Mouse (Mus musculus) neutrophil, adult 5-6 weeks (primary cell): ENCODE data around the gene Smyd5. TPM values are rescaled to one million over a fixed set of nuclear protein-coding genes. Genes with fewer than 3 reads are reported as not detected.

Experiments used
- ATAC-seq: fragments of 151-379, 151-347 bp; 2 replicates; pipeline ENCODE4 v1.8.0; 2017; ENCODE audit warnings: mild to moderate bottlenecking, moderate TSS enrichment; ENCODE audit not compliant: insufficient number of reproducible peaks, poor library complexity, low FRiP score, severe bottlenecking; ENCODE audit errors: extremely low read depth
- total RNA-seq: library from RNA; stranded (forward); fragments of 200-1000 nt; gene quantifications from 2 replicates; pipeline ENCODE4 v1.2.3, GENCODE M21; 2017

Gene Smyd5
- total RNA-seq = 22.2 and 23.2 TPM in 2 replicates

DNA sequence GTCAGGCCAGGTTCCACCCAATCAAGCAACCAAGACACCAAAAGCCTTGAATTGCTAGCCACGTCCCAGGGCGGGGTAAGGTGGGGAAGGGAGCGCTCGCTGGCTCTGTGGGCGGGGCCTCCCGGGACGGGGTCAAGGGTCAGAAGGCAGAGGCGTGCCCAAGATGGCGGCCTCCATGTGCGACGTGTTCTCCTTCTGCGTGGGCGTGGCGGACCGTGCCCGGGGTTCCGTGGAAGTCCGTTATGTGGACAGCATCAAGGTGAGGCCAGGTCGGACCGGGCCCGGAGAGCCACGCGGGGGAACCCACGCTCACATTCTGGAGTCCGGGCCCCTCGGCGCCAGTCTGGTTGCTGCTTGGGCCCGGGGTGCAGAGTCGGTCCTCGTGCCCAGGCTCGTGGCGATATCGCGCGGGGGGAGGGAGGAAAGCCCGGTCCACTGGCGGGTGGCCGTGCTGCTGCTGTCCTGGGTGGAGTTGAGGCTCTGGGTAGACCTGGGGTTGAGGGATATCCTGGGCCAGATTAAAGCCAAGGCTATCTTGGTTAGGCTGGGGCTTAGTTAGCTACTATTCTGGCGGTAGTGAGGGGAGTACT lies at the start of gene Smyd5:
Gene Smyd5 (plus strand): TSS at position 148 of the 590 bp plus-strand sequence.
- peak; percentile 80 for ATAC-seq

DNA sequence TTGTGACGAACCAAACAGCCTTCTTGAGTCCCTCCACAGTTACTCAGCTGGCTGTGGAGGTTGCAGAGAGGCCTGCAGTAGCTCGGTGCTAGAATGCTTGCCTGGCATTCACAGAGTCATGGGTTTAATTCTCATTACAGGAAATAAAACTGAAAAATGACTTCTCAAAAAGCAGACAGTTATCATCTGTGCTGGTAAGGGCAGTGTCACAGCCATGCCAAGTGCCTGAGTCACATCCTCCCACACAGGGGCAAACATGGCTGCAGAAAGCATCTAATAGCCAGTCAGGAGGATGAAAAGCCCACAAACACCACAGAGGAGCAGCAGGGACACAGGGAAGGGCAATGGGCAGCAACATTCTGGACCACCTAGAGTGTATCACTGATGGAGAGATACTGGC lies 49.0 kb upstream of the Smyd5 start:
- ATAC-seq = no peak

DNA sequence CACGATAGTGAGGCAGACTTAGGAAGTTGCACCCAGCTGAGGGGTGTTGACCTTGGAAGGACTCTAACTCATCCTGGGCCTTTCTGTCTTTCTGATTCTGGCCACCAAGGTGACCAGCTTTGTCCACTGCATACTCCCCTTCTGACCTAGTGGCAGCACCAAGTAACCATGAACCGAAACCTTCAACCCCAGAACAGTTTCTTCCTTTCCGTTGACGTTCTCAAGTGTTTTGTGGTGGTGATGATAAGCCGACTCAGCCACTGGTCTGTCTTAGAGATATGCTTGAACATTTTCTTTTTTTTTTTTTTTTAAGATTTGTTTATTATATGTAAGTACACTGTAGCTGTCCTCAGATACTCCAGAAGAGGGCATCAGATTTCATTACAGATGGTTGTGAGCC lies 43.2 kb upstream of the Smyd5 start:
- no peak for ATAC-seq

DNA sequence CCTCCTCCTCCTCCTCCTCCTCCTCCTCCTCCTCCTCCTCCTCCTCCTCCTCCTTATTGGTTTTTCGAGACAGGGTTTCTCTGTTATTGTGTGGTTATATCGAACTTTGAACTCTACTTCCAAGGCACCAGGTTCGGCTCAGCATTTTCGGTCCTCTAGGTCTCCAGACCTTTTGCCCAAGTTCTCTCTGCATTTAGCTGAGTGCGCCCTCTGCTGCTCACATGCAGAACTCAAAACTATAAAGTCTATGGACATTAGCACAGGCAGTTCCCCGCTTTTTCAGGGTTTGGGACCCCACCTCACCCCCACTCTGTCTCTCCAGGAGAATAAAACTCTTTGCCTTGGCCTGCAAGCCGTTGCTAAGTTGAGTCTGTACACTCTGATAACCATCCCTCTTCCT lies 40.0 kb upstream of the Smyd5 start:
- ATAC-seq = peak; percentile 79

DNA sequence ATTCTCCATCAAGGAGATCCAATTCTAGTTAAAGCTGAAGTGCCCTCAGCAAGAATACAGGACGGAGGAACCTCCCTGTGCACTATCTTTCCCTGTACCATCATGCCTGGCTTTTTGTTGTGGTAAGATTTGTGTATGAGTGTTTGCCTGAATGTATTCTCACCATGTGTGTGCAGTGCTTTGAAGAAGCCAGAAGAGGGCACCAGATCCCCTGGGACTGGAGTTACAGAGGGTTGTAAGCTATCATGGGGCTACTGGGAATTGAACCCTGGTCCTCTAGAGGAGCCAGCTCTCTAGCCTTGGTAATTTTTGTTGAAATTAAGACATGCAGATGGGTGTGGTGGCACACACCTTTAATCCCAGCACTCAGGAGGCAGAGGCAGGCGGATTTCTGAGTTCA lies 36.4 kb upstream of the Smyd5 start:
- ATAC-seq = no peak

DNA sequence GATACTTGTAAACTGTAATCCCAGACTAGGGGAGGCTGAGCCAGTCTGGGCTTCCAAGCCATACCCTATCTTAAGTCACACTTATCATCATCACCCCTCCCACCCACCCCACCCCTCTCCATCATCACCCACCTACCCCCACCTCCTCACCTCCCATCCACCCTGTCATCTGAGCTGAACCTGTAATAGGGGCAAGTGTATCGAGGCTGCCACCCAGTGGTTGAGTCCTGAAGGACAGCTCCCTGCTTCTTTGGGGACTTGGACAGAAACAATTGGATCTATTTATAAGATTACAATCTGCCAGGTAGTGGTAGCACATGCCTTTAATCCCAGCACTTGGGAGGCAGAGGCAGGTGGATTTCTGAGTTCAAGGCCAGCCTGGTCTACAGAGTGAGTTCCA lies 34.6 kb upstream of the Smyd5 start:
- no peak for ATAC-seq

DNA sequence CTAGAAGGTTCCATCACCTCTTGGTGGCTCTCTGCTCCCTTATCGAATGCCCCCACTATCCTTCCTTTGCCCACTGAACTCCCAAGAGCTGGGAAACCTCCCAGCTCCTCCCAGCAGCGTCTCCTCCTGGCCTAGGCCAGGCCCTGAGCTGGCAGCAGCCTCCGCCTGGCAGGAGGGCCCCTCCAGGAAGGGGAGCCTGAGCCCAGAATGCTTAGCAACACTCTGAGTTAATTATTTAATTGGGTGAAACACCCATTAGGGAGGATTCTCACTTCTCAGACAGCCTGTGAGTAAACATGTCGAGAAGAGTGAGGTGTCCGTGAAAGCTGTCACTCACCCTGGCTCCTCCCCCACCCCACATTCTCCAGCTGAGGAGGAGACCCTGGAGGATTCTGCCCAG lies 32.1 kb upstream of the Smyd5 start:
- ATAC-seq = no peak

DNA sequence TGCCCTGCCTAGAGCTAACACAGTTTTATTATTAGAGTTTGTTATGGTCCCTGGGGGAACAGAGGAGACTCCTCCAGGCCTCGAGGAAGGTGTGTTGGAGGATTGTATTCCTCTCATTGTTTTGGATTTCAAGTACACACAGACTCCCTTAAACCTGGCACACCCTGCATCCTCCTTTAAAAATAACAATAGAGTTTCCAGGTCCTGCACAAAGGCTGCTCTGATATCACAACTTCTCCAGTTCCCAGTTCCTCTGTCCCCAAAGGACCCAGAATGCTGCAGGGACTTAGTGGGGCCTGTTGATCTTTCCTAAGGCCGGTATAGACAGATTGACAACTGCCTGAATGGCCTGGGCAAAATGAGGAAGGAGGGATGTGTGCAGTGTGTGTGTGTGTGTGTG lies 29.2 kb upstream of the Smyd5 start:
- ATAC-seq = no peak

DNA sequence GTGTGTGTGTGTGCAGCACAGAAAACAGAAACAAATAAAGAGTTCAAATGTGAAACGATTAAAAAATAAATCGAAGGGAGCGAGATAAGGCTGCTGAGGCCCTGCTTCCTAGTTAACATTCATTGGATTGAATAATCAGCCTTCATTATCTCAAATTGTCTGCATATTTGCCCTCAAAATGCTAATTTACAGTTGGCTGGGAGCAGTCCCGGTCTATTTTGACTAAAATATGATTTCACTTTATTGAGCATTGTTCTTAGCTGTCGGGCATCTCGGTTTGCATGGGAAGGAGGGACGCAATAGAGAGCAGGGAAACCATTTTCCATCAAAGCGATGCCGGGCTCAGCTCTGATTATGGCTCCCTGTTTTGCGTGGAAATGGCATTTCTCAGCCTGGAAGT lies 28.8 kb upstream of the Smyd5 start:
- ATAC-seq = no peak

DNA sequence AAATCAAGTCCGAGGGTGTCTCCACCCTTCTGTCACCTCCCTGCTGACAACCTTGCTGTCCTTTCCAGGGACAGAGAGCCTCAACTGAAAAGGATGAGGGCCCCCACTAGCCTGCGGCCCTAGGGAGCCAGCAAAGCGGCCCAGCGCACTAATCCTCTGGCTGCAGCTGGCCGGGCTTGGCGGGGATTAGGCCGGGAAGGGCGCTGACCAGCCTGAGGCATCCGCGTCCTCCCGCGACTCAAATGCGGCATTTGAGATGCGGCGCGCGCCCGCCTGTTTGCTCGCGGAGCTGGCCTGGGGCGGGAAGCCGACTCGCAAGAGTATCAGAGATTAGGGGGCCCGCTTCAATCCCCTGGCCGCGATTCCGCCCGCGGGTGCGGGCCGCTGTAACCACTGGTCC lies 22.8 kb upstream of the Smyd5 start:
- no peak for ATAC-seq

DNA sequence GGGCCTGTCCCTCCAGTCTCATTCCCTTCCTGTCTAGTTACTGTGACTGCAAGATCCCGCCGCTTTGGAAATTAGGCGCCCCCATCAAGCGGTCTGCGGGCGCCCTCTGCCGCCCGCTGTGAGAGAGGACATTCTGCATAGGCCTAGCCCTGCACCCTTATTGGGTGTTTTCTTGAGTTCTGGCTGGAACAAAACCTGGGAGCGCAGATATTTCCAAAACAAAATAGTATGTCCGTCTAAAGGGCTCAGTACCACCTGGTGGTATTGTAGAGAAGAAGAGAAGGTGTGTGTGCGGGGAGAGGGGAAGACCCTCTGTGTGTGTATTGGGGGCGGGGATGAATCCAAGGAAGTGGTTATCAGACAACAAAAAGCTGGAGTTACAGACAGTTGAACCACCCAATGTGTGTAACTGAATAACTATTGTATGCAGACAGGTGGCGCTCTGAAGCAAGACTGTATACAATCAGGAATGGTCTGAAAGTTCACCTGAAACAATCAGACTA lies 21.0 kb upstream of the Smyd5 start:
- peak; percentile 33; the same call in 1 of the 2 replicates for ATAC-seq

DNA sequence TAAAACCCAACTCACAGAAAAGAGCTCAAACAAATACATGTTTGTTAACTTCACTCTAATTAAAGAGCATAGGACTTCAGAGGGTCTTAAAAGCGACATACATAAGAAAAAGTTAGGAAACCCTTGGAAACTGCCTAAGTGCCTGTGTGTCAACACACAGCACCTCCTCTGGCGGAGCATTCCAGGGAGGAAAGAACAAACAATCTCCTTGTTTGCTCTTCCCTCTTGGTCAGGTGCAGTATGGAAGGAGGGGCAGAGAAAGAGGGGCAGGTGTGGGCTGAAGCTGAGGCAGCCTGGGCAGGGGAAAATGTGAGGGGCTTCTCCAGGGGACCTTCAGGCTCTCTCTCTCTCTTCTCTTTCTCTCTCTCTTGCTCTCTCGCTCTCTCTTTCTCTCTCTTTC lies 16.0 kb upstream of the Smyd5 start:
- ATAC-seq = no peak

DNA sequence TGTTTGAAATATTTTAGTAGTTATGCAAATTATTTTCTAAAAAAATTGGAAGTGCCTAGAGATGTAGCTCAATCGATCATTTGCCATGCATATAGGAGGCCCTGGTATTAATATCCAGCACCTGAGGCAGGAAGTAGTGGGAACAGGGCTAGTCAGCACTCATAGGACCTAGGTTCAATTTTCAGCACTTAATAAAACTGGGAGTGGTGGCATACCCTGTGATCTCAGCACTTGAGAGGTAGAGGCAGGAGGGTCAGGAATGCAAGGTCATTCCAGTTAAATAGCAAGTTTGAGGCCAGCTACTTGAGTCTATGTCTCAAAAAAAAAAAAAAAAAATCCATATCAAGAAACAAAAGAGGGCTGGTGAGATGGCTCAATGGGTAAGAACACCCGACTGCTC lies 12.6 kb upstream of the Smyd5 start:
- no peak for ATAC-seq

DNA sequence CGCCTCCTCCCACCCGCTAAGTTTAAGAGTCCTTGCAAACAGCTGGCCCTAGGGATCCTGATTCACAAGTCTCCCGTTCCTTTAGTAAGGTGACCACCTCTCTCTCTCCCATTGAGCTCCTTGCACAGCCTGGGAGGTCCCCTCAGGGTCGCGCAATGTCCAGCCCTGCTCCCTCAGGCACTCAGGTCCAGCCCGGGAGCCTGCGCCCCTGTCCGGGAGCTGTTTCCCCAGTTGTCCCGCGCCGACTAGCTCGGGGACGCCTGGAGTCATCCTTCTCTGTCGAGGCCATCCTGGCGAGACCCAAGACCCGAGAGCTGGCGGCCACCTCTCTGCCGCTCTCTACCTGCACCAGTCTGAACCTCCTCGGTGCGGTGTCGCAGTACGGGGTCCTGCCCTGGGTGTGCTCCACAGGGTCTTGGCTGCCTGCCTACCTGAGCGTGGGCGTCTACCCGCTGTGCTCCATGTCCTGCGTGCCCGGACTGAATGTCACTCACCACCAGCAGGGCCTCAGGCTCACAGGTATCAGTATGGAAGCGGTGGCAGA lies 7.9 kb upstream of the Smyd5 start, which contains the start of gene Noto:
Gene Noto (plus strand): TSS at position 51 of the 544 bp plus-strand sequence.
- ATAC-seq = no peak

DNA sequence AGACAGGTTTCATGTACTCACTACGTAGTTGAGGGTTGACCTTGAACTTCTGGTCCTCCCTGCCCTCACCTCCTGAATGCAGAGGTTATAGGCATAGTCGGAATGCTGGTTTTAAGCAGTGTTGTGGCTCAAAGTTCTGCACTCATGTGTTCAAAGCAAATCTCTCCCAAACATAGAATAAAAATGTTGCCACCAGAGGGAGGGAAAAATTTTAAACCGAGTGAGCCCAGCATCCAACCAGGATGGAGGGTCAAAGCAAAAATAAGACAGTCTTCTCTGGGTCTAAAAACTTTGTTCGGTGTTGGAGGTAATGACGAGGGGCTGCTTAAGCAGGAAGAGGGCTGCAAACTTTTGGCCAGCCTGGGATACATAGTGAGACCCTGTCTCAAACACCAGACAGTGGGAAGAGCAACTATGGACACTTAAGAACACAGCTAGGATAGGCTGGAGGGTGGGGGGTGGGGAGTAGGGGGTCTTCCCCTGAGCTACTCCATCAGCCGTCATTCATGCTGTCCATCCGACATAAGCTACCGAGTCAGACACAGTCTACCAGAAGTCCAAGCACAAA lies 431 bp upstream of the Smyd5 start:
- no peak for ATAC-seq

DNA sequence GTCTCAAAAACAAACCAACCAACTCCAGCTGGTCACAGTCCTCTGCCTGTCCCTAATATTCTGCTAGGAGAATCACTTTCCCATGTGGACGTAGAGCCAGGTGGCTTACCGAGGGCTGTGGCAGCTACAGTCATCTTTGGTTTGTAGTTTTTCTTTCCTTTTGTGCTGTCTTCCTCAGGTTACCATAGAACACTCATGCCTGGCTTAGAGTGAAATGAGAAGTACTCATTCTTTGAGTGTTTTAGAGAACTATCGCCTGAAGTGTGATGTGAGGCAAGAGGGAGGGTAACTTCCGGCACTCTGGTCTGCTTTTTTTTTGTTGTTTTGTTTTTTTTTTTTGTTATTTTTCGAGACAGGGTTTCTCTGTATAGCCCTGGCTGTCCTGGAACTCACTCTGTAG lies 2.1 kb downstream of the Smyd5 start:
- ATAC-seq = no peak

DNA sequence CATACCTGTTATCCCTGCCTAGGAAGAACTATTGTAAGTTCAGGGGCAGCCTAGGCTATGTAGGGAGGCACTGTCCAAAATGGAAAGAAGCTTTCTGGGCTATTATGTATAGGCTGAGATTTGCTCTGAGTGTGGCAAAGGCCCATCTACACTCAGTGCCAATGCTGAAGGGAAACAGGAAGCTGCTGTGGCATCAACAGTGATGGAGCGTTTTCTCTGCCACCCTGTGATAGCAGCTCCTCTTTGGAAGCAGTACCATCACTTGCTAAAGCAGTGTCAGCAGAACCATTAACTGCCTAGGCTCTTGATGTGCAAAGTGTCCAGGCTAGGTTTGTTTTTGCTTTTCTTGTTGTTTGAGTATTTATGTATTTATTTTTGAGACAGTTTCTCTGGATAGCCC lies 4.4 kb downstream of the Smyd5 start:
- peak; percentile 40; the same call in 1 of the 2 replicates for ATAC-seq

DNA sequence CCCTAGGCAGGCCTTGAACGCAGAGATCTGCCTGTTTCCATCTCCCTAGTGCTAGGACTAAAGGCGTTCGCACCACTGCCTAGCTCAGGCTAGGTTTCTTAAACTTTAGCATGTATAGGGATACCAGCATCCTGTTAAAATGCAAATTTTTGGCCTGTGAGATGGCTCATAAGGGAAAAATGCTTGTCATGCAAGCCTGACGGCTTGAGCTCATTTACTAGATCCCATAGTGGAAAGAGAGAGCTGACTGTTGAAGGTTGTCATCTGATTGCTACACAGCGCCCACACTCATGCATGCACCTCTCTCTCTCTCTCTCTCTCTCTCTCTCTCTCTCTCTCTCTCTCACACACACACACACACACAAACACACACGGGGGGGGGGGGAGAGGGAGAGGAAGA lies 4.8 kb downstream of the Smyd5 start:
- no peak for ATAC-seq

DNA sequence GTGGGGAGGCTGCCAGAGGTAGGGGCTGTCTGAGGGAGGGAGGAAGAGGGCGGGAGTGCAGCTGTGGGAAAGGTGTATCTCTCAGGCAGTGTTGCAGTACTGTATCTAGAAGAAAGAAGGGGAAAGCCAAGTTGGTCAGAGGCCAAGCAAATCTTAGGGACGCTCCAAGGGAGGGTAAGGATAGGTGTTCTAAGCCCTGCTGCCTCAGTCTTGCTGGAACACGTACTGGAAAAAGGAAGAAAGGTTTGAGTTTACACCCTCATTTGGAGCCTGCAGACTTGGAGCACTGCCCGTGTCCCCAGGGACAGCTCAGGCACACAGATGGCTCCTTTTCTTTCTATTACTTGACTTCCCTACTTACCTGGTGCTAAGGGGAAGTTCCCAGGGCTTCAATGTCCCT lies 9.4 kb downstream of the Smyd5 start:
- no peak for ATAC-seq

DNA sequence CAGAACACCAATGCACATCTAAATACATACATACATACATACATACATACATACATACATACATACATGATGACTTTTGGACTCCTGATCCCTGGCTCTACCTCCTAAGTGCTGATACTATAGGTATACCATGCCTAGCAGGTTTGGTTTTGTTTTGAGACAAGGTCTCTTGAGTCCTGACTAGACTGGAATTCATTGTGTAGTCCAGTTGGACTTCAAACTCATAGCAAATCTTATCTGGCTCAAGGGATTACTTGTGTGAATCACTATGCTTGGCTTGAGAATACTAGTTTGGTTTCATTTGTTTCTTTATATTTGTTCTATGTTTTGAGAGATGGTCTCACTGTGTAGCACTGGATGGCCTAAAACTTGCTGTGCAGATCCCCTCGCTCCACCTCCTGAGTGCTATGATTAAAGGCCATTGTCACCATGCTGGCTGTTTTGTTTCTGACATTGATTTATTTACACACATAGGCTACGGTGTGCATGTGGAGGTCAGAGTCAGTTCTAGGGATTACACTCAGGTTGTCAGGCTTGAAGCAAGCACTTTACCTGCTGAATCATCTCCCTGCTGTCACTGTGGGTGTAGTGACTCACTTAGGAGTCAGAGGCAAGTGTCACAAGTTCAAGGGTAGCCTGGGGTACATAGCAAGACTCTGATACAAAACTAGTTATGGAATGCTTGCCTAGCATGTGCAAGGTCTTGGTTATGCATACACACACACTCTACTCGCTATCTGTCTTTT lies 11.9 kb downstream of the Smyd5 start:
- ATAC-seq = no peak
